Mouse (Mus musculus) lung, postnatal 0 days (tissue): Measurements from ENCODE around the gene Hist1h3d. TPM values are rescaled to one million over a fixed set of nuclear protein-coding genes. Genes with fewer than 3 reads are reported as not detected.
A peak's percentile ranks its signal among the peaks of the same experiment; 100 is the strongest.
"Not testable (repeated sequence)": the region's sequence is repeated elsewhere in the genome, so short reads cannot be mapped to it uniquely, and the experiment has no call there.

ENCODE experiments used
- ATAC-seq: fragments of 200-750 bp; cut with Nextera tagmentation; 2 replicates; pipeline ENCODE4 v1.8.0; 2017; ENCODE audit warnings: moderate library complexity
- DNase-seq: peaks from one replicate; pipeline ENCODE4 v3.0.0-alpha.2; 2016; ENCODE audit warnings: low spot score
- H3K27ac ChIP-seq: fragments of 300-500 bp; sonication (generic); 2 replicates; pipeline ENCODE4 v1.5.1; 2014; ENCODE audit warnings: antibody characterized with exemption, mild to moderate bottlenecking, low read length, mixed read lengths
- H3K27me3 ChIP-seq: fragments of 300-500 bp; sonication (generic); replicated peaks from 2 replicates; pipeline ENCODE4 v1.6.1; 2014; ENCODE audit warnings: low read length, mixed read lengths; ENCODE audit not compliant: insufficient read depth
- H3K36me3 ChIP-seq: fragments of 300-500 bp; sonication (generic); 2 replicates; pipeline ENCODE4 v1.6.1; 2014; ENCODE audit warnings: low read length, mixed read lengths; ENCODE audit not compliant: insufficient read depth
- H3K4me1 ChIP-seq: fragments of 300-500 bp; sonication (generic); 2 replicates; pipeline ENCODE4 v1.6.1; 2014; ENCODE audit warnings: antibody characterized with exemption, low read depth, low read length, mixed read lengths; ENCODE audit not compliant: insufficient read depth
- H3K4me2 ChIP-seq: fragments of 300-500 bp; sonication (generic); replicated peaks from 2 replicates; pipeline ENCODE4 v1.6.1; 2014; ENCODE audit warnings: low read depth, mild to moderate bottlenecking, low read length, moderate library complexity, mixed read lengths
- H3K4me3 ChIP-seq: fragments of 300-500 bp; sonication (generic); 2 replicates; pipeline ENCODE4 v1.5.1; 2014; ENCODE audit warnings: low read depth, low read length
- H3K9ac ChIP-seq: fragments of 300-500 bp; sonication (generic); replicated peaks from 2 replicates; pipeline ENCODE4 v1.6.1; 2014; ENCODE audit warnings: low read depth, mild to moderate bottlenecking
- H3K9me3 ChIP-seq: fragments of 300-500 bp; sonication (generic); 2 replicates; pipeline ENCODE4 v1.6.1; 2016; ENCODE audit warnings: low read length, mixed read lengths
- CTCF ChIP-seq: IDR thresholded peaks from 2 replicates; pipeline ENCODE4 v1.5.1; 2016; ENCODE audit warnings: antibody characterized with exemption, mild to moderate bottlenecking
- EP300 ChIP-seq: IDR thresholded peaks from 2 replicates; pipeline ENCODE4 v1.6.1; 2016; ENCODE audit warnings: antibody characterized with exemption, mild to moderate bottlenecking, control low read depth
- WGBS: fragments of 180-500 bp; shearing (Covaris S2); extraction: QIAGEN DNeasy Blood & Tissue Kit; methylation state at CpG from one replicate; pipeline ENCODE4 v1.1.7; 2014; 5-methylcytosine and 5-hydroxymethylcytosine counted together
- polyA plus RNA-seq: library from polyadenylated mRNA; unstranded; fragments of >200 nt; fragmentation: Nextera tagmentation; extraction: Ambion mirVana; gene quantifications from 2 replicates; pipeline ENCODE4 v1.2.1, GENCODE M21; 2015

The Hist1h3d gene
- polyA plus RNA-seq, 1 experiment from 2014 or later, result 1.3 TPM

DNA sequence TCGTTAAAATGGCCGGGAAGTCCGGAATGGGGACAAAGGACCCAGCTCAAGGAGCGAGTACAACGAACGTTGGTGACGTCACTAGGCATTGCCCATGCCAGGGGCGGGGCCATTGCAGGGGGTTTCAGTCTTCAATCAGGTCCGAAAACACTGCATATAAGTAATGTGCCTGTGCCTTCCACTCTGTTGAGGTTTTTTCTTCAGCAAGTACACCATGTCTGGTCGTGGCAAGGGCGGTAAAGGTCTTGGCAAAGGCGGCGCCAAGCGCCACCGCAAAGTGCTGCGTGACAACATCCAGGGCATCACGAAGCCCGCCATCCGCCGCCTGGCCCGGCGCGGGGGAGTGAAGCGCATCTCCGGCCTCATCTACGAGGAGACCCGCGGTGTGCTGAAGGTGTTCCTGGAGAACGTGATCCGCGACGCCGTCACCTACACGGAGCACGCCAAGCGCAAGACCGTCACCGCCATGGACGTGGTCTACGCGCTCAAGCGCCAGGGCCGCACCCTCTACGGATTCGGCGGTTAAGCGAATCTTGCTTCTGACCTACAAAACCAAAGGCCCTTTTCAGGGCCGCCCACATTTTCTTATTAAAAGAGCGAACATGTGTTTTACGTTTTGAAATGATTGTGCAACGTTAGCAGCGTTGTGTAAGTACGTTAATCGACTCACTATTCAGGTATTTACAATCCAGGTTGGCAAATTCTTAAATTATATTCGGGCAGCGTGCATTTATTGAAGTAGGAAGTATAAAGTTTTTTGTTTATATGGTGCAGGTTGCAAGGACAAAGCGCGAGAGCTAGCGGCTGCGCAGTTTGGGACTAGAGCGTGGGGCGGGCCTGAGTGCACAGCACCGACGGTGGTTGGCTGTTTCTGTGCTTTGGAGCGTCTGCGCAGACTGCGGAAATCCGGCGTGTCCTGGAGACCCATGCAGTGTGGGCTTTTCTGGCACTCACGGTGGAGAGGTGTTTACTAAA, 44.4 kb upstream of the Hist1h3d start, which contains the start of gene Hist1h4h:
Hist1h4h (plus strand) TSS at position 150 of the 975 bp plus-strand sequence.
- WGBS, result under 1% methylated on average over 52 of the region's 70 CpGs
- Histone ChIP-seq H3K4me1 (peaks cover 19% of the 10 kb centered on the region; the same call in 1 of the 2 replicates), H3K4me2 (peak within 1 kb of the TSS; percentile 64), H3K27me3 (no peaks in the 10 kb centered on the region), H3K36me3 (no peaks in the 10 kb centered on the region), H3K9ac (peak within 1 kb of the TSS; percentile 77), H3K27ac (peak within 1 kb of the TSS; percentile 97), H3K4me3 (peak within 1 kb of the TSS; percentile 55), H3K9me3 (no peaks in the 10 kb centered on the region)
- DNase-seq (peak; percentile 99), ATAC-seq (peak; percentile 86)
- TF ChIP-seq CTCF (no peak), EP300 (peak; percentile 82)

DNA sequence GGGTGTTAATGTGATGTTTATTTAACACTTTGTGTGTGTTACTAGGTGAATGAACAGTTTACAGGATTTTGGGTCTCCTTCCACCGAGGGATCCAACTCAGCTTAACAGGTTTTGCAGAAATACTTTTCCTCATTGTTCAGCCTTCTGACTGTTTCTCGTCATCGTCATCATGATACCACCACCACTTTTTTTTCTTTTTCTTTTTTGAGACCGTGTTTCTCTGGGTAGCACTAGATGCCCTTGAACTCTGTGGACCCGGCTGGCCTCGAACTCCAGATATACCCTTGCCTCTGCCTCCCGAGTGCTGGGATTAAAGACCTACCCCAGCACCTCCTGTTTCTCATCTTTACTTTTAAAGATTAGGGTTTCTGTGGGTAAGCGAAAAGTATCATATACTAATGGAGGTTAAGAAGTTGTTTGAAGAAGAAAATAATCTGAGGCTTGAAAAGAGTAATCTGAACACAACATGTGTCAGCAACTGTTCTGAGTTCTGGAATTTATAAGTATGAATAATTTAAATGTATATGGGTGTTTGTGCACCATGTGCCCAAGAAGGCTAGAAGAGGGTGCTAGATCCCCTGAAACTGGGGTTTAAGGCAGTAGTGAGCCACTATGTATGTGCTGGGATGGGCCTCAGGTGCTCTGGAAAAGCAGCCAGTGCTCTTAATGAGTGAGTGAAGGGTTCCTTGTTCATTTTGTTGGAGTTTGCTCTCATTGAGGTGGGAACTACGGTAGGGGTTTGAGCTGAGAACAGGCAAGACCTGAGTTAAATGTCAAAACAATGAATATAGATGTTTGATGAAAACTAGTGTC, 43.1 kb upstream of the Hist1h3d start:
- H3K9me3 ChIP-seq, result no peaks in the 10 kb centered on the region

DNA sequence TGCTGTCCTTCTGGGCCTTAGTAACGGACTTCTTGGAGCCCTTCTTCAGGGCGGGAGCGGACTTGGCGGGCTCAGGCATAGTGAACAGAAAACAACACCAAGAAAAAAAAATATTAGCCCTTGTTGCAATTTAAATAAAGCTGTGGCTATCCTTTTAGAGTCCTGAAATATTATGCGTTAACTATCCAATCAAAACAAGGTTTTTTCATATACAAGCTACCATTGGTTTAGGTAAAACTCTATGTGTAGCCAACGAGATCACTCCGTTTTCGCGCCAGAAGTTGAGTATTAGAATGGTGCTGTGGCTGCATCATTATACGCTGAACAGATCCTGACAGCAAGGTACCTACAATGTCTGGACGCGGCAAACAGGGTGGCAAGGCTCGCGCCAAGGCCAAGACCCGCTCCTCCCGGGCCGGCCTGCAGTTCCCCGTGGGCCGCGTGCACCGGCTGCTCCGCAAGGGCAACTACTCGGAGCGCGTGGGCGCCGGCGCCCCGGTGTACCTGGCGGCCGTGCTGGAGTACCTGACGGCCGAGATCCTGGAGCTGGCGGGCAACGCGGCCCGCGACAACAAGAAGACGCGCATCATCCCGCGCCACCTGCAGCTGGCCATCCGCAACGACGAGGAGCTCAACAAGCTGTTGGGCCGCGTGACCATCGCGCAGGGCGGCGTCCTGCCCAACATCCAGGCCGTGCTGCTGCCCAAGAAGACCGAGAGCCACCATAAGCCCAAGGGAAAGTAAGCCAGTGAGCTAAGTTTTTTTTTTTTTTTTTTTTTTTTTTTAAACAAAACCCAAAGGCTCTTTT, 41.8 kb upstream of the Hist1h3d start, which contains the start of gene Hist1h2af:
Hist1h2af (plus strand) TSS at position 347 of the 808 bp plus-strand sequence.
- H3K9ac ChIP-seq, H3K27me3 ChIP-seq, H3K36me3 ChIP-seq, H3K9me3 ChIP-seq: not testable (repeated sequence)
- peak; percentile 13; the same call in 1 of the 2 replicates for ATAC-seq
- peaks cover 21% of the 10 kb centered on the region; the same call in 1 of the 2 replicates for H3K4me1 ChIP-seq
- WGBS, result 3% methylated on average over 24 of the region's 53 CpGs
- DNase-seq, result peak; percentile 94
- peak within 1 kb of the TSS; percentile 41 for H3K4me3 ChIP-seq
- peak within 1 kb of the TSS; percentile 76 for H3K4me2 ChIP-seq
- peak within 1 kb of the TSS; percentile 71; the same call in 1 of the 2 replicates for H3K27ac ChIP-seq

More for the DNA sequence above, 43.1 kb upstream of the Hist1h3d start:
- no peaks in the 10 kb centered on the region for H3K36me3 ChIP-seq
- H3K4me3 ChIP-seq, result peak overlapping the region; percentile 55; the same call in 1 of the 2 replicates
- no peak overlapping the region for H3K9ac ChIP-seq
- H3K27ac ChIP-seq, result peak overlapping the region; percentile 97
- TF ChIP-seq CTCF, result no peak
- TF ChIP-seq EP300, result no peak
- peaks cover 21% of the 10 kb centered on the region; the same call in 1 of the 2 replicates for H3K4me1 ChIP-seq
- peak overlapping the region; percentile 64 for H3K4me2 ChIP-seq
- no peaks in the 10 kb centered on the region for H3K27me3 ChIP-seq
- whole genome bisulfite sequencing, result 11% methylated on average over 9 of the region's 9 CpGs
- DNase-seq (no peak), ATAC-seq (no peak)

DNA sequence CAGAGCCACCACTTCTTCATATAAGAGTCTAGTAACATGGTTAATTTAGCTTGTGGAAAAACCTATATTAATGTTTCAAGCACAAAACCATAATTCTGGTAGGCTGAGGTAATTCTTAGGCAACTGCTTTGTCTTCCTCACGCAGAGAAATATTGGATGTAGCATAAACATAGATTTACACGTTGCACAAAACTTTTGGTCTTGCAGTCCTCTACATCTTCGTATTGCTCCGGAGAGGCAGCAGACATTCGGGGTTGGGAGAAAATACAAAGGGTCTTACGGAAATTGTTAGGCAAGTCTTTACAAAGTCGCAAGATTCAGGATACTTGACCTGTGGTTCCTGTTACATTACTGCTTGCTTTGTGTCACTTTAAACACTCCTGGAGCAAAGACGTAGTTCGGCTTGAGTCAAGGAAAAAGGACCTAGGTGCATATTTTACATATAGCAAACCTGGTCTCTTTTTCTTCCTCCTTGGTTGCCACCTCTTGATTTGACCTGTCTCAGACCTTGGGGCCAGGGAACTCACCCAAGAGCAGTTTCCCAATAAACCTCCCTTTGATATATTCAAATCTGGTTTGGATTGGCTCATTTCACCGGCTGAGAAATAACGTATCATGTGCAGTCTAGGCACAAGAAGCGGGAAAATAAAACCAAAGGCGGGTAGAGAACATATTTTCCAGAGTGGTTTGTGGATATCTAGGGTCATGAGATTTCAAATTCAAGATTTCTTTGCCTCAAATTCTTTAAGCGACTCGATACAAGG, 41.0 kb upstream of the Hist1h3d start:
- DNase-seq (peak; percentile 63), ATAC-seq (no peak)
- TF ChIP-seq EP300, result no peak
- Histone ChIP-seq H3K9ac (no peak overlapping the region), H3K4me2 (peak overlapping the region; percentile 76), H3K36me3 (no peaks in the 10 kb centered on the region), H3K27ac (peak overlapping the region; percentile 3; the same call in 1 of the 2 replicates), H3K4me1 (peaks cover 21% of the 10 kb centered on the region; the same call in 1 of the 2 replicates), H3K27me3 (no peaks in the 10 kb centered on the region), H3K9me3 (no peaks in the 10 kb centered on the region), H3K4me3 (peak overlapping the region; percentile 41)
- under 1% methylated on average over 15 of the region's 15 CpGs for WGBS

DNA sequence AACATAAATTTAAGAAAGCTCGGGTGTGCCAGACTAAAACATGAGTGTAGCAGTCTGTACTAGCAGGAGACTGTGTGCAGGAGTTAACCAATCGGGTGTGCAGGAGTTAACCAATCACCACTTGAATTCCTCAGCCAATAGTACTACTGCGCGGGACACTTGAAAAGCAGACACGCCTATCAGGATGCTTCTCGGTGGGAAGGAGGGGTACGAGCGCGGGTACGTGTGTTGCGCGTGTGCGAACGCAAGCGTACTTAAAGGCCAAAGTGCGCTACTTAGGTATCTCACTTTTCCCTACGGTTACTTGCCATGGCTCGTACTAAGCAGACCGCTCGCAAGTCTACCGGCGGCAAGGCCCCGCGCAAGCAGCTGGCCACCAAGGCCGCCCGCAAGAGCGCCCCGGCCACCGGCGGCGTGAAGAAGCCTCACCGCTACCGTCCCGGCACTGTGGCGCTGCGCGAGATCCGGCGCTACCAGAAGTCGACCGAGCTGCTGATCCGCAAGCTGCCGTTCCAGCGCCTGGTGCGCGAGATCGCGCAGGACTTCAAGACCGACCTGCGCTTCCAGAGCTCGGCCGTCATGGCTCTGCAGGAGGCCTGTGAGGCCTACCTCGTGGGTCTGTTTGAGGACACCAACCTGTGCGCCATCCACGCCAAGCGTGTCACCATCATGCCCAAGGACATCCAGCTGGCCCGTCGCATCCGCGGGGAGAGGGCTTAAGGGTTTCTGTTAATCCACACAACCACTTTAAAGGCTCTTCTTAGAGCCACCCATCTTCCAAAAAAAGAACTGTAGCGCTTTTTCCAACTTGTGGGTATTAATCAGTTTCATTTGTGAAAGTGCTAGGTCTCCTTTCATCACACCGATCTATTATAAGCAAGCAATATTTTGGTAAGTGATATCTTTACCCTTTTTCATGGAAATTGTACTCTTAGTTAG, 40.2 kb upstream of the Hist1h3d start, which contains the start of gene Hist1h3g:
Hist1h3g (plus strand) TSS at position 286 of the 939 bp plus-strand sequence.
- not testable (repeated sequence) for H3K9me3 ChIP-seq, H3K36me3 ChIP-seq, H3K27me3 ChIP-seq, H3K9ac ChIP-seq
- under 1% methylated on average over 45 of the region's 62 CpGs for WGBS
- H3K4me3 ChIP-seq, result peak within 1 kb of the TSS; percentile 41
- ATAC-seq (peak; percentile 73), DNase-seq (peak; percentile 97)
- peak within 1 kb of the TSS; percentile 3; the same call in 1 of the 2 replicates for H3K27ac ChIP-seq
- H3K4me1 ChIP-seq, result peaks cover 21% of the 10 kb centered on the region; the same call in 1 of the 2 replicates
- H3K4me2 ChIP-seq, result peak within 1 kb of the TSS; percentile 76
